Mouse (Mus musculus): ENCODE results near the gene Myo1h. TPM values are rescaled to one million over a fixed set of nuclear protein-coding genes. Genes with fewer than 3 reads are reported as not detected.
A peak's percentile ranks its signal among the peaks of the same experiment; 100 is the strongest.

The Myo1h gene
- polyA plus RNA-seq, 1 experiment from 2014 or later, result 0.85 TPM

DNA sequence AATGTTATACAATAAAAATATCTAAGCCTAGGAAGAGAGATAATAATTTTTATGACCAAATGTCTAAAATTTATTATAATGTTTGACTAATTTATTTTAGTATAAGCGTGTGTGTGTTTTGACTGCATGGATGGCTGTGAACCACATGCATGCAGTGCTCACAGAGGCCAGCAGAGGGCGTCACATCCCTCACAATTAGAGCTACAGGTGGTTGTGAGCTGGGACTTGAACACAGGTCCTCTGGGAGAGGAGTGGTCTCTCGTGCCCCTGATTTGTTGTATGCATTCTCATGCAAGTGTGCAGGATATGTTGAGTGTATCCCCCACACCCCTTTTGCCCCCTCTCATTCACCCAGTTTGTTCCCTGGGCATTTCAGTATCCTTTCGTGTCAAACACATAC, 2.9 kb upstream of the Myo1h start:
- peaks cover 2% of the 10 kb centered on the region for H3K27me3 ChIP-seq (replicated peaks; ENCODE audit: control insufficient read depth, insufficient read depth, low read length)
- H3K4me3 ChIP-seq (ENCODE audit: low read length), result no peak overlapping the region
- H3K9ac ChIP-seq (ENCODE audit: low read depth, low read length), result no peak overlapping the region
- ATAC-seq, result no peak
- WGBS, result 71% methylated on average over 4 of the region's 4 CpGs
- no peak overlapping the region for H3K4me2 ChIP-seq (ENCODE audit: low read length)
- peaks cover 5% of the 10 kb centered on the region for H3K4me1 ChIP-seq (ENCODE audit: control insufficient read depth, insufficient read depth, low read depth, low read length)
- H3K27ac ChIP-seq (ENCODE audit: low read depth, low read length), result no peak overlapping the region
- no peaks in the 10 kb centered on the region for H3K36me3 ChIP-seq (ENCODE audit: control insufficient read depth, insufficient read depth, low read length)
- H3K9me3 ChIP-seq (ENCODE audit: control insufficient read depth, low read length), result no peaks in the 10 kb centered on the region

DNA sequence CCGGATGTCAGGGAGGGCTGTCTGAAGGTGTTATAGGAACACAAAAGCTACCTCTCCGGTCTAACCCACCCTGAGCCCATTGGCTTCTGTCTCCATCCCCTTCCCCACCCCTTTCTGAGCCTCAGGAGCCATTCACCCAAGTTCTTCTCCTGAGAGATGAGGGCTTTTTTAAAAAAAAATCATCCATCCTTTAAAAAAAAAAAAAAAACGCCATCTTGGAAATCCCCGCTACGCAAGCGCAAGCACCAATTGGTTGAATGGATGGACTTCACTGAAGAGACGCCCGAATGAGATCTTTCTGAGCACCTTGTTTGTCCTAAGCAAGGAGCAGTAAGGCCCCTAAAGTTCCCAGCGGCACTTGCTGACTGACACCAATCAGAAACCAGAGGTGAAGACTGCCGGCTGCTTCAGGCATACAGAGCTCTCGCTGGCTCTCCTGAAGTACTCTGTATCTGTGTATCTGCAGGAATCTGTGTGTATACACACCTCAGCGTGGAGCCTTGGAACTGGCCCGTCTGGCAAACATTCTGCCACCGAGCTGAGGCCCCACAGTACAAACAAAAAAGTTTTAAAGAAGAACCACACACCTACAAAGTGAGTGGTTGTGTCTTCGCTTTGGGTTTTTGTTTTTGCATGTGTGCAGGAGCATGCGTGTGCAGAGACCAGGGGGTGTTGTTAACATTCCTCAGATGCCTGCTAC, 1.9 kb upstream of the Myo1h start:
- WGBS, result 87% methylated on average over 16 of the region's 16 CpGs
- no peaks in the 10 kb centered on the region; the same call in 1 of the 2 replicates for H3K27me3 ChIP-seq (replicated peaks; ENCODE audit: control insufficient read depth, insufficient read depth, low read length)
- ATAC-seq, result no peak

DNA sequence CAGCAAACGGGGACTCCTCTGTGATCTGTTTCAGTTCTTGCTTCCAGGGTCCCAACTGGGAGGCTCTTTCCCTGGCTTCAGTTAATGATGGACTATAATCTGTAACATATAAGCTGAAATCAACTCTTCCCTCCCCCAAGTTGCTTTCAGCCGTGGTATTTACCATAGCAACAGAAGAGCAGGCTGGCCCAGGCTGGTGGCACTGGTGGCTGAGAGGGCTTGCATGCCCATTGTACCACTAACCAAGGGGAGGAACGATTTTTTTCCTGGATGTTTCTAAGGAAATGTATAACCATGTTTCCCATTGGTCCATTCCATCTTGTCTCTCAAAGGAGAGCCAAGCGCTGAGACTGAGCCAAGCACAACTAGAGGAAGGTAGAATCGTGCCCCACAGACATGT, 570 bp upstream of the Myo1h start:
- peaks cover 5% of the 10 kb centered on the region for H3K4me1 ChIP-seq (ENCODE audit: control insufficient read depth, insufficient read depth, low read depth, low read length)
- no peaks in the 10 kb centered on the region; the same call in 1 of the 2 replicates for H3K27me3 ChIP-seq (replicated peaks; ENCODE audit: control insufficient read depth, insufficient read depth, low read length)
- WGBS, result 86% methylated on average over 5 of the region's 5 CpGs
- no peaks in the 10 kb centered on the region for H3K9me3 ChIP-seq (ENCODE audit: control insufficient read depth, low read length)
- no peaks in the 10 kb centered on the region for H3K36me3 ChIP-seq (ENCODE audit: control insufficient read depth, insufficient read depth, low read length)
- no peak overlapping the region for H3K4me2 ChIP-seq (ENCODE audit: low read length)
- H3K9ac ChIP-seq (ENCODE audit: low read depth, low read length), result no peak overlapping the region
- no peak overlapping the region for H3K4me3 ChIP-seq (ENCODE audit: low read length)
- ATAC-seq, result no peak
- no peak overlapping the region for H3K27ac ChIP-seq (ENCODE audit: low read depth, low read length)

More for the DNA sequence above, 1.9 kb upstream of the Myo1h start:
- H3K27ac ChIP-seq (ENCODE audit: low read depth, low read length), result no peak overlapping the region
- H3K9ac ChIP-seq (ENCODE audit: low read depth, low read length), result no peak overlapping the region
- H3K4me2 ChIP-seq (ENCODE audit: low read length), result no peak overlapping the region
- H3K4me1 ChIP-seq (ENCODE audit: control insufficient read depth, insufficient read depth, low read depth, low read length), result peaks cover 5% of the 10 kb centered on the region
- no peaks in the 10 kb centered on the region for H3K36me3 ChIP-seq (ENCODE audit: control insufficient read depth, insufficient read depth, low read length)
- H3K9me3 ChIP-seq (ENCODE audit: control insufficient read depth, low read length), result no peaks in the 10 kb centered on the region
- H3K4me3 ChIP-seq (ENCODE audit: low read length), result no peak overlapping the region

DNA sequence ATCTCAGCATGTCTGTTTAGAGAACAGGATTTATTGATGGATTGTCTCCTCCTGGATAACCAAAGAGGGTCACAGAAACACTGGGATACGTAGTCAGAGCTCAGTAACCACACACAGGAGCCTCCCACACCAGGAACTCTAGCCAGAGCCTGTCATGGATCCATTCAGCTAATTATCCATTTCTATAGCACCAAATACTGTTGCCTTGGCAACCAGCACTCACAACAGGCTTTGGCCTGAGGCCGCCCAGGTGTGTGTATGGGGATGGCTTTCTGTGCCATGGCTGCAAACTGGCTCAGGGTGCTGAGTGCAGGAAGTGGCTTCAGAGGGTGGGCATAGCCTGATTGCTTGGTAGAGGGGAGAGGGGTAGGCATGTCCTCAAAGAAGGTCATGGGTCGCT, 1.0 kb downstream of the Myo1h start:
- Histone ChIP-seq H3K9me3 (ENCODE audit: control insufficient read depth, low read length) (no peaks in the 10 kb centered on the region), H3K4me2 (ENCODE audit: low read length) (no peak overlapping the region), H3K9ac (ENCODE audit: low read depth, low read length) (no peak overlapping the region), H3K27me3 (replicated peaks; ENCODE audit: control insufficient read depth, insufficient read depth, low read length) (no peaks in the 10 kb centered on the region), H3K4me1 (ENCODE audit: control insufficient read depth, insufficient read depth, low read depth, low read length) (peaks cover 5% of the 10 kb centered on the region), H3K36me3 (ENCODE audit: control insufficient read depth, insufficient read depth, low read length) (no peaks in the 10 kb centered on the region), H3K27ac (ENCODE audit: low read depth, low read length) (no peak overlapping the region), H3K4me3 (ENCODE audit: low read length) (no peak overlapping the region)
- peak; percentile 75 for ATAC-seq
- 46% methylated on average over 3 of the region's 3 CpGs for WGBS

DNA sequence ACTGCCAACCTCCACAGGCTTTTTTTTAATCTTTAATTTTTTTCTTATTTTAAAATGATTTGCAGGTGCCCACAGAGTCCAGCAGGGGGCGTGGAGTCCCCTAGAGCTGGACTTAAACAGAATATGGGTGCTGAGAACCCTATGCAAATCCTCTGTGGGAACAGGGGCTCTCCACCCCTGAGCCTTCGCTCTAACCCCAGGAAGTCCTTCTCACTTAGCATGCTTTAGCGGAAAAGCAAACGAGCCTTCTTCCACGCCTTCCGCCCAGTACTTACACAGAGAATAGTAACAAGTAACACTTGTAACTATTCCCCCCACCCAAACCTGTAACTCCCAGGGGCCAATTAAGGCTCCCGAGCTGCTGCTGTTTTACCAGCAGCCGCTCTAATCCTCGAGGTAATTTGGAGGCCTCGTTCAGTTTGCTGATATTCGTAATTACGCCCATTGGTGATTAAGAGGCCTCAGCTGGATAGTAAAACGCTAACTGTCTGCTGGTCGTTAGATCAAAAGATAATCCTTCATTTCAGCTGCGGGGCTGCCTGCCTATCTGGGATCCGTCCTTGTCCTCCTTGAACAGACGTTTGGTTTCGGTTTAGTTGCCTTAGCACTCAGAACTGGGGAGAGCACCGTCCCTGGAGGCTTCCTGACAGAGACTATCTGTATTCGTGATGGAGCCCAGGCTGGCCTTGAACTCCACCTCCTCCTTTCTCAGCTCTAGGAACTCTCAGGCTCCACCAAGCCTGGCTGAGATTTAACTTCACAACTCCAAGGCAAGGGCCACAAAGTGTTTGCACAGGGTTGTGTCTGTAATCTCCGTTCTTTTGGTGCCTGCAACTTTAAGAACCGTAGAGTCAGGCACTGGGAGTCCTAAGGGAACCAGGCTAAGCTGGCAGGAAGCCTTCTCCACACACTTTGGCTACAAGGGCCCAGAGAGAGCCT, 8.0 kb downstream of the Myo1h start:
- H3K4me3 ChIP-seq (ENCODE audit: low read length), result no peak overlapping the region
- no peaks in the 10 kb centered on the region for H3K9me3 ChIP-seq (ENCODE audit: control insufficient read depth, low read length)
- H3K4me2 ChIP-seq (ENCODE audit: low read length), result no peak overlapping the region
- WGBS, result 28% methylated on average over 22 of the region's 22 CpGs
- no peak for ATAC-seq
- no peaks in the 10 kb centered on the region for H3K36me3 ChIP-seq (ENCODE audit: control insufficient read depth, insufficient read depth, low read length)
- no peak overlapping the region for H3K27ac ChIP-seq (ENCODE audit: low read depth, low read length)
- H3K4me1 ChIP-seq (ENCODE audit: control insufficient read depth, insufficient read depth, low read depth, low read length), result peaks cover 11% of the 10 kb centered on the region
- no peak overlapping the region for H3K9ac ChIP-seq (ENCODE audit: low read depth, low read length)
- H3K27me3 ChIP-seq (replicated peaks; ENCODE audit: control insufficient read depth, insufficient read depth, low read length), result peaks cover 10% of the 10 kb centered on the region

DNA sequence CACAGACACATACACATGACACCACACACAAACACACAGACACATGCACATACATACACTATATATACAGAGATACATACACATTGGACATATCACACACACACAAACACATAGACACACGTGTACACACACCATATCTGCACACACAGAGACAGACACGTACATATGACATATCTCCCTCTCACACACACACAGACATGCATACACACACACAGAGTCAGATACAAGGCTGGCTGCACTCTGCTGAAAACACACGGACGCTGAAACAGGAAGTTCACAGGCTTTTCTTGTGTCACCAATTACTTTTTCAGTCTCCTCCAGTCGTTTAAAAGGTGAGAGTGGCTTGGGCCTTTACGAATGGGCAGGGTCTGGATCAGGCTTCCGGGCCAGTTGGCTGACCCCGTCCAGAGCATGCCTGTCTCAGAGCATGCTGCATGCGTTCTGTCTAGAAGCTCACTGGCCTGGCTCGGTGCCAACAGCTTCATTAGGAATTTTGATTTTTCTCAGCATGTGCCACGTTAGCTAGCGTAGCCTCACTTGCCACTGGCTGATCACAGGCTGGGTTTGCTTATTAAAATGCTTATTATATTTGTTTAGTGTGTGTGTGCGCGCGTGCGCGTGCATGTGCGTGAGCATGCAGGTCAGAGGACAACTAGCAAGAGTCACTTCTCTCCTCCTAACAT, 9.4 kb downstream of the Myo1h start:
- Histone ChIP-seq H3K27me3 (replicated peaks; ENCODE audit: control insufficient read depth, insufficient read depth, low read length) (peaks cover 15% of the 10 kb centered on the region), H3K27ac (ENCODE audit: low read depth, low read length) (no peak overlapping the region), H3K9me3 (ENCODE audit: control insufficient read depth, low read length) (no peaks in the 10 kb centered on the region), H3K4me1 (ENCODE audit: control insufficient read depth, insufficient read depth, low read depth, low read length) (peaks cover 11% of the 10 kb centered on the region), H3K4me2 (ENCODE audit: low read length) (no peak overlapping the region), H3K4me3 (ENCODE audit: low read length) (no peak overlapping the region), H3K9ac (ENCODE audit: low read depth, low read length) (no peak overlapping the region), H3K36me3 (ENCODE audit: control insufficient read depth, insufficient read depth, low read length) (no peaks in the 10 kb centered on the region)
- no peak for ATAC-seq
- 33% methylated on average over 18 of the region's 18 CpGs for whole genome bisulfite sequencing

DNA sequence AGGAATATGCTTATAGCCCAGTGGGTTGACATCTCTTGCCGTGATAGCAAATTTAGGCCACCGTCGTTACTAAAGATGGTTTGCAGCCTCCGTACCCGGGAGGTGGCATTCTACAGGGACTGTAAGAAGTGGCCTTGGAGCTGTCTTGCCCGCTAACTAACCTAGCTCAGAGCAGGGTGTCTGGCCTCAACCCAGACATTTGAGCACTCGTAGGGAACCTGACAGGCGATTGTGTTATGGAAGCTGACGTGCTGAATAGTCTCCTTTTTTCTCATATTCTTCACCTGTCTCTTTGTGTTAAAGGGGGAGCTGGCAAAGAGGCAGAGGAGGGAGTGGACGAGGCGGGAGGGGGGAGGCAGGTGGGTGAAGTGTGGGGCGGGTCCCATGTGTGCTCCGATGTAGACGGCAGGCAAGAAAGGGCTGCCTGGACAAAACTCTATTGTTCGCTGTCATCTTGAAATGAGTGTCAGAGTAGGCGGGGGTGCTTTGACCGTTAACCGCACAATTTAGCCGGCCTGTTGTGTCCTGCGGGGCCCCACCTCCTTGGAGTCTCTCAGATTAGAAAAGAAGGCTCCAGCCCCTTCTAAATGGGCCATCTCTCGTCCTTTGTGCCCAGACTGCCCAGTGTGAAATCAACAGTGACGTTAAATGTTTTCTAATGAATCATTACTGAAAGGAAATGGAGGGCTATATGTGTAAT, 10.3 kb downstream of the Myo1h start:
- H3K9ac ChIP-seq (ENCODE audit: low read depth, low read length), result no peak overlapping the region
- 24% methylated on average over 22 of the region's 22 CpGs for WGBS
- H3K9me3 ChIP-seq (ENCODE audit: control insufficient read depth, low read length), result no peaks in the 10 kb centered on the region
- no peak for ATAC-seq
- peak overlapping the region; percentile 6; the same call in 1 of the 2 replicates for H3K27ac ChIP-seq (ENCODE audit: low read depth, low read length)
- peaks cover 11% of the 10 kb centered on the region for H3K4me1 ChIP-seq (ENCODE audit: control insufficient read depth, insufficient read depth, low read depth, low read length)
- H3K4me2 ChIP-seq (ENCODE audit: low read length), result no peak overlapping the region; the same call in 1 of the 2 replicates
- no peaks in the 10 kb centered on the region for H3K36me3 ChIP-seq (ENCODE audit: control insufficient read depth, insufficient read depth, low read length)
- H3K4me3 ChIP-seq (ENCODE audit: low read length), result no peak overlapping the region
- H3K27me3 ChIP-seq (replicated peaks; ENCODE audit: control insufficient read depth, insufficient read depth, low read length), result peaks cover 16% of the 10 kb centered on the region

DNA sequence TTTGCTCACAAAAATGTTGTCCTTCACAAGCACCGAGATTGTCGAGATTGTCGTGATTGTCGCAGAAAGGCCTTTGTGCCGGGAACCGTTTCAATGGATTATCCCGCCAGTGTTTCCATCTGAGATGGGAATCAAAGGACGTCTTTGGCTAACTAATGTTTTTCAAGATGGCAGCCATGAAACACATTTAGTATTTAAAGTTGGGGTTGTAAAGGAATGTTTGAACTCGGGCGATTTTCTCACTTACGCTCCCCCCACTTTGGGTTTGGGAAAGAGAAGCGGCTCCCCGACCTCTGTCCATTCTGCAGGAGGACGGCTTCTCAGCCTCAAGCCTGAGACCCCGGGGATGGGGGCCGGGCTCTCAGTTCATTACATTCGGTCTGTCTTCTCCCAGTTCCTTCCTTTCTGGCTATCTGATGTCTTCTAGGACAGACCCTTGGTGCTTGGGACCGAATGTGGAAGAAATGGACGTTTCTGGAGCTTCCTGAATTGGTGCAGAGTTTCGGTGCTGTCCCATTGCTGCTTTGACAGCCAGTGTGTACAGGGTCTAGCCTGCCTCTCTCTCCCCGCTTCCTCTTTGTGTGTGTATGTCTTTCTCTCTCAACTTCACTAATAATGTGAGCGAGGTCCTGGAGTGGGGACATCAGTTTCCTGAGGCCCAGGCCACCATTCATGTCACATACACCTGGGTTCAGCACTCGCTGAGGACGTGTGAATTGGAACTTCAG, 11.1 kb downstream of the Myo1h start:
- Histone ChIP-seq H3K36me3 (ENCODE audit: control insufficient read depth, insufficient read depth, low read length) (no peaks in the 10 kb centered on the region), H3K9me3 (ENCODE audit: control insufficient read depth, low read length) (no peaks in the 10 kb centered on the region), H3K27me3 (replicated peaks; ENCODE audit: control insufficient read depth, insufficient read depth, low read length) (peaks cover 16% of the 10 kb centered on the region), H3K4me3 (ENCODE audit: low read length) (no peak overlapping the region), H3K27ac (ENCODE audit: low read depth, low read length) (no peak overlapping the region), H3K9ac (ENCODE audit: low read depth, low read length) (no peak overlapping the region), H3K4me1 (ENCODE audit: control insufficient read depth, insufficient read depth, low read depth, low read length) (peaks cover 11% of the 10 kb centered on the region), H3K4me2 (ENCODE audit: low read length) (no peak overlapping the region)
- 52% methylated on average over 24 of the region's 24 CpGs for WGBS
- ATAC-seq, result no peak

Data from hindbrain, embryonic 16.5 days (tissue).